Mouse (Mus musculus) megakaryocyte, embryonic 14.5 days (primary cell): Measurements from ENCODE around the gene Nsd1.

Experiments used
- FLI1 ChIP-seq: IDR thresholded peaks from 2 replicates; pipeline ENCODE4 v1.6.1; 2012; ENCODE audit warnings: low read length, inconsistent platforms, mixed read lengths
- GATA1 ChIP-seq: IDR thresholded peaks from 3 replicates; pipeline ENCODE4 v1.6.1; 2012; ENCODE audit warnings: mixed read lengths, low read length, inconsistent platforms, borderline replicate concordance

GRCm38 (mm10) chr13:55322130-55322825, 112.7 kb downstream of the Nsd1 start:
- TF ChIP-seq GATA1 (no peak), FLI1 (no peak)
